Mouse (Mus musculus): Measurements from ENCODE around the gene Slc6a3. TPM values are rescaled to one million over a fixed set of nuclear protein-coding genes. Genes with fewer than 3 reads are reported as not detected.

Slc6a3 gene
- total and polyA plus RNA-seq, 3 experiments: 0.09 to 0.13 TPM; not detected in 1

GRCm38 (mm10) chr13:73591488-73591887, 54.9 kb downstream of the Slc6a3 start:
- no peak for DNase-seq

- DNase-seq: no peak
Measured at GRCm38 (mm10) chr13:73592546-73592945, 56.0 kb downstream of the Slc6a3 start.

- DNase-seq: no peak
Measured at GRCm38 (mm10) chr13:73596276-73596675, 59.7 kb downstream of the Slc6a3 start.

GRCm38 (mm10) chr13:73600217-73600616, 63.7 kb downstream of the Slc6a3 start:
- no peak for DNase-seq

GRCm38 (mm10) chr13:73603046-73603445, 66.5 kb downstream of the Slc6a3 start:
- no peak for DNase-seq

- peak; percentile 99 for DNase-seq
Measured at GRCm38 (mm10) chr13:73603522-73604155, 67.1 kb downstream of the Slc6a3 start, which contains the start of gene Clptm1l. Clptm1l (plus strand) TSS chr13:73604006.

GRCm38 (mm10) chr13:73604156-73604957, 67.8 kb downstream of the Slc6a3 start:
- no peak for DNase-seq

GRCm38 (mm10) chr13:73618406-73618805, 81.9 kb downstream of the Slc6a3 start:
- DNase-seq: no peak

- no peak for DNase-seq
Measured at GRCm38 (mm10) chr13:73620637-73621036, 84.1 kb downstream of the Slc6a3 start.

- DNase-seq: no peak
Measured at GRCm38 (mm10) chr13:73626410-73626744, 89.8 kb downstream of the Slc6a3 start.

- peak; percentile 81 for DNase-seq
Measured at GRCm38 (mm10) chr13:73626745-73627549, 90.4 kb downstream of the Slc6a3 start, which contains the start of gene Tert. Tert (plus strand) TSS chr13:73626911.

Other genes starting within 250 kb of the Slc6a3 start
- gene Mrpl36, start 208.2 kb upstream of the Slc6a3 start, total RNA-seq (2021): 10 to 100 TPM; 54.1 to 77.7 TPM
- gene Mrpl36, start 208.2 kb upstream of the Slc6a3 start, polyA plus RNA-seq (2012; rRNA removed): 209 and 212 TPM in 2 replicates
- 100 to 1,000 TPM; 247 to 296 TPM for gene Ndufs6, start 208.2 kb upstream of the Slc6a3 start, total RNA-seq (2021)
- 17.4 and 19.1 TPM in 2 replicates for gene Ndufs6, start 208.2 kb upstream of the Slc6a3 start, polyA plus RNA-seq (2012; rRNA removed)
- 10 to 100 TPM; 11.8 to 17.3 TPM for gene Lpcat1, start 69.5 kb upstream of the Slc6a3 start, total RNA-seq (2021)
- gene Lpcat1, start 69.5 kb upstream of the Slc6a3 start, polyA plus RNA-seq (2012; rRNA removed): 20.3 and 23.4 TPM in 2 replicates
- gene Clptm1l, start 67.3 kb downstream of the Slc6a3 start, total RNA-seq (2021): 100 to 1,000 TPM; 161 to 166 TPM
- 118 and 141 TPM in 2 replicates for gene Clptm1l, start 67.3 kb downstream of the Slc6a3 start, polyA plus RNA-seq (2012; rRNA removed)
- gene Tert, start 90.2 kb downstream of the Slc6a3 start, total RNA-seq (2021): 1 to 10 TPM; 6.2 to 6.8 TPM
- gene Tert, start 90.2 kb downstream of the Slc6a3 start, polyA plus RNA-seq (2012; rRNA removed): 12.0 and 21.4 TPM in 2 replicates
- not detected for gene Slc6a18, start 141.3 kb downstream of the Slc6a3 start, total RNA-seq (2021)
- gene Slc6a18, start 141.3 kb downstream of the Slc6a3 start, polyA plus RNA-seq (2012; rRNA removed): not detected in 2 replicates
- gene Slc6a19, start 168.1 kb downstream of the Slc6a3 start, total RNA-seq (2021): under 1 TPM; 0.20 to 0.48 TPM
- gene Slc6a19, start 168.1 kb downstream of the Slc6a3 start, polyA plus RNA-seq (2012; rRNA removed): 0.09 and 0.17 TPM in 2 replicates
- 10 to 100 TPM; 29.3 to 49.3 TPM for gene Slc12a7, start 196.3 kb downstream of the Slc6a3 start, total RNA-seq (2021)
- gene Slc12a7, start 196.3 kb downstream of the Slc6a3 start, polyA plus RNA-seq (2012; rRNA removed): 50.5 and 57.0 TPM in 2 replicates

Data from adrenal gland, adult 2 months (tissue).